Mouse (Mus musculus) spleen, embryonic (tissue): ENCODE measurements around the gene Pla2g2c.

ENCODE experiments used
- CTCF ChIA-PET: fragments of 350-600 bp; sonication (Branson Sonifier 250); formaldehyde crosslinking; loops from one replicate; lab custom pipeline; 2022; lab: Charles Lee

The Pla2g2c gene

DNA sequence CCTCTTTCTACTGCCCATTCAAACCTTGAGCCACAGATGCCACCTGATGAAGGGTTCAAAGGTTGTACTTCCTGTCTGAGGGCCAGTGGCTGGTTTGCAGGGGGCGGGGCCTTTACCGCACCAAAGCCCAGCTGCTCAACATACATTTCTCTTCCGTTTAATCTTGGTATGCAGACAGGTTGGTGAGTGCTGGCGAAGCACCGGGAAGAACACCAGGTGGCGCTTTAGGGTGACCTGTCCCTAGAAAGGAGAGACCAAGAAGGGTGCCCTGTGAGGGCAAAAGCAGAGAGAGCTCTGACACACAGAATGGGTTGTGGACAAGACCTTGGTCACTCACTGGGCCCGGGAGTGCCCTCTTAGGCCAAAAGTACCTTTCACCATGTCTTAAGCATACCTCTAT lies 16.0 kb upstream of the Pla2g2c start:
- CTCF ChIA-PET = no interaction called here

DNA sequence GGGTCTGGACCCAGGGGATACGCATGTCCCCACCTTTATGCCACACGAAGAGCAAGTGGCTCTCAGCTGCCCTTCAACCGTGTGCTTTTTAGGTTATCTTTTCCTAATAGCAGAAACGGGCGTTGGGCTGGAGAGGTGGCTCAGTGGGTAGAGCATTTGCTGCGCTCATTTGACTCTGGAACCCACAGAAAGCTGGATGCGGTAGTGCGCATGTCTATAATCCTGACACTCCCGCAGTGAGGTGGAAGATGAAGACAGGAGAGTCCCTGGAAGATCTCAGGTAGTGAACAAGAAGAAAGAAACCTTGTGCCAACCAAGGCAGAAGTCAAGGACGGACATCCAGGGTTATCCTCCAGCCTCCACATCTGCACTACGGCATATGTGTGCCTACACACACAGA lies 15.3 kb upstream of the Pla2g2c start:
- CTCF ChIA-PET = no interaction called here

DNA sequence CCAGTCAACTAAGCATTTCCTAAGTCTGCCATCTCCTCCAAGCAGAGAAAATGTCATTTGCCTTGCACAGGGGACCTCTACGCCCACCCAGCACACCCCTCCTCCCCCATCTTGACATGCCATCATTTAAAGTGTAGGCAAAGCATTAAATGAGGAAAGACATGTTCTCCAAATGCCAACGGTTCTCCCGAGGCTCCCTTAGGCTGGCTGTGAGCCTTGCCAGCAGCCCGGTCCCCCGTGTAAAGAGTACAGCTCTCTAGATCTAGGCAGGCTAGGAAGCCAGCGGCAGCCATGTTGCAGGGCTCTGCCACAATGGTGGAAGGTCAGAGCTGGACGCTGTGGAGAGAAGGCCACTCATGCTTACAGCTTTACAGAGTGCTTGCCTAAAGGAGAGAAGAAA lies 14.6 kb upstream of the Pla2g2c start:
- CTCF ChIA-PET = no interaction called here

DNA sequence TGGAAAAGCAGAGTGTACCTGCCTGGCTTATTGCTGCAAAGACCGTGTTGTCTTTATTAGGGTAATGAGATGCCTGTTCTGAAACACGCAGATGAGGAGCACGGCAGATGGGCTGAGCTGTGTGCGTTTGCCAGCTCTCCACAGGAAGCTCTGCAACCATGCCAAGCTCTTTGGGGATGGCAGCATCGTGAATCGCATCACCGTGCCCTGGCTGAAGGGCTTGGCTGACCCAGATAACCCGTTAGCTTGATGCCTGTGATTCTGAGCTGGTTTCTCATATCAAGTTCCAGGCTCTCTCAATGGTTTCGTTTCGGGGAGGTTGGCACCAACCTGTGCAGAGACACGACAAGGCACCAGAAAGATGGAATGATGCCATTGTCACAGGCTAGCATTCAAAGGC lies 14.0 kb upstream of the Pla2g2c start:
- CTCF ChIA-PET = no interaction called here

DNA sequence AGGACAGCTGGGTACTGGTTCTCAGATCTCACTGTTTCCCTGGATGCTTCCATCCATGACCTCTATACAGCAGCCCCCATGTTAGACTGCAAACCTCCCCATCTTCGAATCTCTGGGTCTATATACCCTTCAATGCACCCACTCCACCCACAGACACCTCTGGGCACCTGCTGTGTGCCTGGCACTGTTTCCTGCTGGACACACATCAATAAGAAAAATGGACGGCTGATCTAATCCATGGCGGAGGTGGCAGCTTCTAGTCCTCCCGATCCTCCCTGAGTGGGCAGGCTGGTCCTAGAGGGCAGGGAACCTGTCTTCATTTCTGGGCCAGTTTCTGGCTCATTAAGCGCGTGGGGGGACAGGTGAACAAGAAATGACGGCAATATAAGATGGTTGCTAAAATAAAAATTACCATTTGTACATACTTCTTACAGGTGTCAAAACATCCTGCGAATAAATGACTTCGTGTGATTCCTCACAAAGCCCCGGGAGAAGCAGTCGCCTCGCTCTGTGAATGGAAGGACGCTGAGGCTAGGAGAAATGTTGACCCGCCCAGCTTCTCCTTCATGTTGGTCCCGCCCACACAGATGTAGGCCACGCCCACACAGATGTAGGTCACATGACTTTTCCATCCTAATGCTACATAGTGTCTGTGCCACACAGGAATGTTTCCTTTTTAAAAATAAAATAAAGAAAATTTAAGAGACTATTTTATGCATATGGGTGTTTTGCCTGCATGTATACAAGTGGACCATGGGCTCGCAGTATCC lies 13.4 kb upstream of the Pla2g2c start:
- CTCF ChIA-PET = no interaction called here

DNA sequence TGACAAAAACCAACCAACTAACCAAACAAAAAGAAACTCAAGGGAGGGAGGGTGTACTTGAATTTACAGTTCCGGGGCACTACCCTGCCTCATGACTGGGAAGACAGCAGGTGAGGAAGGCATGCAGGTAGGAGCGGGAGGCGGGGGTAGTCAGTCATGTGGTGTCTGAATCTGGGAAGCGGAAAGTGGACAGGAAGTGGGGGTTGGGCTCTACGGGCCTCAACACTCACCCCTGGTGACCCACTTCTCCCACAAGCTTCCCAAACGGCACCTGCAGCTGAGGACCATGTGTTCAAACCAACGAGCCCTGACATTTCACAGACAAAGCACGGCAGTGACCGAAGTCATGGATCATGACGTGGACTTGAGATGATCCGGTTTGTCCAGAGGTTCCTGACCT lies 12.5 kb upstream of the Pla2g2c start:
- CTCF ChIA-PET = no interaction called here

DNA sequence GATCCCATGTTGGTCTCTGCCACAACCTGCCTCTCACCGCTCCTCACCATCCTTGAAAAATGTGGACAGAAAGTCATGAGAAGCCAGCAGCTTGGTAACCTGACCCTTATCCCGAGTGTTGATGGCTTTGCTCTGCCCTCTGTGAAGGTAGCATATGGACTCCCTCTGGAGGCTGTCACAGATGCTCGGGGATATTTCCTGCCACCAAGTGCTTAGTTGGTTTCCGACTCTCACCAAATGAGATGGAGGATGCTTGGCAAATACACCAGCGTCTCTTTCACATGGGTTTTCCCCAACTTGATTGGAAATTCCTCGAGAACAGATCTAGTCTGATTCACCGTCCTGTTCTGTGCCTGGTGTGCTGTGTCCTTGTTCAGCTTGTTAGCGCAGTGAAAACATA lies 12.0 kb upstream of the Pla2g2c start:
- CTCF ChIA-PET = interaction anchor here (0.7 kb wide), 1 partner anchor 193 kb away, joined by 3 read pairs; no protein-coding TSS in a partner anchor

DNA sequence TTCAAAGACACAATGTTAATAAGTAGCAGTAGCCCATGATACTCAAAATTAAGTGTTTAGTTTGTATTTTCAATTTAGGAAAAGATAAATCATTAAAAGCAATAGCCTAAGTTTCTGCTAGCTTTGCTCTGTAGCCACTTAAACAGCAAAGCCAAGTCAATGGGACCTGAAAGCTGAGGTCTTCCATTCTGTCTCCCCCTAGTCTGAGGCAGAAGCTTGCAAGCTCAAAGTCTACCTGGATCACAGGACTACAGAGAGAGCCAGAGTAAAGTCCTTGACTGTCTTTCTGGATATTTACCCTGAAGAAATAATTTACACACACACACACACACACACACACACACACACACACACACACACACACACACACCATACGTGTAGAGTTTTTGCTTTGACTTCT lies 10.4 kb upstream of the Pla2g2c start:
- CTCF ChIA-PET = no interaction called here

DNA sequence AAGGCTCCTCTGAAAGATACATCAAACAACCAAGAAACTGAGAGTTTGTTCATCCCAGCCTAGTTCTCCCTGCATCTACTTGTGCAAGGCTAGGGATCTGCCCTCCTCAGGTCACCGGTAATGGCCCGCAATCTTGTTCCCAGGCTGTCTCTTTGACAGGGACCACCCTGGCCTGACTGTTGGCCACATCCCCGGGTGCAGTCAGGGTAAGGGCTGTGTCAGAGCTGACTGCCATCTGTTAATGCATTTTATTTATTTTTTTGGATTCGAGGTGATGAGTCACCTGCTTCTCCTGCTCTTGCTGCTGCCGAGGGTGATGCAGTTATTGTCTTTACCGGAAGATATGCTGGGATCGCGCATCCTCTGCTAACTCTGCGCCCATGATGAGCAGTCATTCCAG lies 7.9 kb upstream of the Pla2g2c start:
- CTCF ChIA-PET = no interaction called here

DNA sequence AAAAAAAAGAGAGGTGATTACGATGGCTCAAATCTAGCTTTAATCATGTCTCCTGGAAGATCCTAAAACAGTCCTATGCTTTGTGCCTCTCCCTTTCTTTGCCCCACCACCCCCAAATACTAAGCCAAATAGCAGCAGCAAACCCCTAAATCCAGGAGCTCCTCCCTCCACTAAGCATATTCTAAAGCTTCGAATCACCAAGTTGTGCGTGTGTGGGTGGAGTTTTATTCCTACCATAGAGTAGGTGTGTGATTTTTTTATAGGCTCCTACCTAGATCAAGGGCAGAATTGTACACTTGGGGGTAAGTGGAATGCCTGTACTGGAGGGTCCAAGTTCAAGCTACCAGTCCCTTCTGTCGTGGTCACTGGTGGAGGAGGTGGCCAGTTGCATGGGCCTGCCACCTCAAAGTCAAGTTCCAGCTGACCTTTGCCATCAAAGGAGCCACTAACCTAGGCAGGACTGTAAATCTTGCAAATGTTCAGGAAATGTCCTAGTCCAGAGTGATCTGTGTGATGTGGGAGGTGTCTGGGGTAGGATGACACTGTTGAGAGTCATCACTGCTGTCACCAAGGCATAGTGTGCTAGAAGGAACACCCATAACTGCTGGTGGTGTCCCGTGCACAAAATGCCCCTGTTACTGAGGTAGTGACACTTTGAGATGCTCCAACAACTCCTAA lies 5.9 kb upstream of the Pla2g2c start:
- CTCF ChIA-PET = no interaction called here

DNA sequence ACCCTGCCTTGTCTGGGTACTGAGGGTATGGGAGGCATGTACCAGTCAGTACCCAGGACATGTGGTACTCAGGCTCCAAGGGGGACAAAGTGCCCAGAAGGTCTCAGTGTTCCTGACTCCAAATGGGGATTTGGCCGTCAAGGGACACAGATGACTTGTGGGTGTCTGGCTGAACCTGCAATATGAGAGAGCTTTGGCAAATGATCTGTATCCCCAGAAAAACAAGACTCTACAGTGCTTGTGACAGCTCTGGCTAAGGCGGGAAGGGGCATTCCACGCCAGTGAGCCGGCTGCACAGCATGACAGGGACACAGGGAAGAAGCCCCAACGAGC lies 5.4 kb upstream of the Pla2g2c start:
- CTCF ChIA-PET = no interaction called here

DNA sequence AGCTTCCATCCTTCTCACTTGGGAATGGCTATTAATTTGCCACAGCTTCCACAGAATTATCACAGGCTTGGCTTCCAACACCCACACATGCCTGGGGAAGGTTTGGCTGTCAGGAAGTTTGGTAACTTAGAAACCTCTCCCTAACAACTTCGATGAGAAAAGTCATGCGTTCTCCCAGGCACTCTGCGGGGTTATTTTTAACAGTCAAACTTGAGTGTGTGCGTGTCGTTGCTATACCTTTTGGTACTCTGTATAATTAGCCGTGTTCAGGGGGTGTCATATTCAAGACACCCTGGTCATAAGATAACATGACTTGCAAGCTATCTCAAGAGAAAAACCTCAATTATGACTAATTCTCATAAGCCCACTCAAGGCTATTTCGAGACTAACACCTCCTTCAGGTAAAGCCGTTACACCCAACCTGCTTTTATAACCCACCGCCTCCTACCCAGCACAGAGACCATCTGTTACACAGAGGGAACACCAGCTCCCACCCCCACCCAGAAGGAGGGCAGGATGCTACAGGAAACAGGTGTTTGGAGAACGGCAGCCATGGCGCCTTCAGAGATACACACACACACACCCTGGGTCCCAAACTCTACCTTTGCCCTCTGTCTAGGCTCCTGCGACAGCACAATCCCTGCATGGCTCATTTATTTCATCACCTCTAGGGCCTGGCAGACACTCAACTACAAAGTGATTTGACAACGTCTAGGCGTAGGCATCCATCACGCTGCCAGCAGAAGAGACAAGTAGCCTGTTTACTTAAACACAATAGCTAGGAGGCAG lies 905 bp upstream of the Pla2g2c start:
- CTCF ChIA-PET = no interaction called here

DNA sequence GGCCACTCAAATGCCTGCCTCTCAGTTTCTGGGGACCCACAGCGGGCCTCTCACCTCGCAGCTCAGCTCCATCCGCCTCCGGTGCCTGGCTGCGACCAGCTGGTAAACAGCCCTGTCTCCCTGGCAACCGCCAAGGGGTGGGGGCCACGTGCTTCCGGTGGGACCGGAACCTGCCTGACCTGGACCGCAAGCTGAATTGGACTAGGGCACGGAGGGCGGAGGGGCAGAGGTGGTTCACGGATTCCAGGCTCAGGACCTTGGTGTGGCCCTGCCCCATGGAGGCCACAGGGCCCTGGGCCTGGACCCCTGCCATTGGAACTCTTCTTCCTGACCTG lies 502 bp downstream of the Pla2g2c start:
- CTCF ChIA-PET = no interaction called here

DNA sequence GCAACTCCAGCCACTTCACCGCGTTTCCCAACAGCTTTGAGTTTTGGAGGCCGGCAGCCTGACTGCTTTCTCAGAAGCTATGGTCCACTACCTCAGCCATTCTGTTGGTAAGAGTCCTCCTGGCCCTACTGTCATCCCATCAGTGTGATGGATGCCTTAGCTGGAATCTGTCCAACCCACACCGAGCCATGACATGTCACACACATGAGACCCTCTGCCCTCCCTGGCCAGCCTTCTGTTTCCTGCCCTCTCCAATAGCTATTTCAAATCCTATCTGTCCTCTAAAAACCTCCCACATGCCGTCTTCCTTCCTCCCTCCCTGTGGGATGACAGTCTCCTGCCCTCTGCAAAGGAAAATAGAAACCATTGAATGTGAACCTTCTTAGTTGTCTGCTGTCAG lies 1.2 kb downstream of the Pla2g2c start:
- CTCF ChIA-PET = no interaction called here

DNA sequence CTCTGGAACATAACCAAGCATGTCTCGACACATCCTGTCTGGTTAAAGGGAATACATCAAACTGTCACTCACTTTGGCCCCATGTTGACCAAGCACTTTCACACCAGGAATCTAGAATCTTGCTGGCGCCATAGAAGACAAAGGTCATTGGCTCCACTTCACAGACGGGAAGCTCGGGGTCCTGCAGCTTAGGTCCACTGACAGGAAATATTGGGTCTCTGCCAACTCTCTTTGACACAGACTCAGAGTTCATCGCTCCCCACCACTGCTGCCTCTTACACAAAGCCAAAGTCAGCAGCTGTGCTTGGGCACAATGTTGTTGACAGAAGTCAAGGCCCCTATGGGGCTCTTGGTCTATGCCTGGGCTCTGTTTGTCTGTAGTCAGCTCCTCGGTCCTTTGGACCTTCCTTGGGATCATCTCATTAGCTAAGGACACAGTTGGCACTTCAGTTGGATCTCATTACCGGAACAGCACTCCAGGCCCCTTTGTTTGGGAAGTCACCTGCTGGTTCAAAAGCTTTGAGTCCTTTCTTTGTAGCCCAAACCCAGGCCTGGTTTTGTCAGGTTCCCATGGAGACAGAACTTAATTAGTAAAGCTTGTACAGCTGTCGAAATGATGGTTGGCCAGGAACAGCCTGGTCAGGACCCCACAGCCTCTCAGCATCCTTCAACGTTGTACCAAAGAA lies 4.6 kb downstream of the Pla2g2c start:
- CTCF ChIA-PET = no interaction called here

DNA sequence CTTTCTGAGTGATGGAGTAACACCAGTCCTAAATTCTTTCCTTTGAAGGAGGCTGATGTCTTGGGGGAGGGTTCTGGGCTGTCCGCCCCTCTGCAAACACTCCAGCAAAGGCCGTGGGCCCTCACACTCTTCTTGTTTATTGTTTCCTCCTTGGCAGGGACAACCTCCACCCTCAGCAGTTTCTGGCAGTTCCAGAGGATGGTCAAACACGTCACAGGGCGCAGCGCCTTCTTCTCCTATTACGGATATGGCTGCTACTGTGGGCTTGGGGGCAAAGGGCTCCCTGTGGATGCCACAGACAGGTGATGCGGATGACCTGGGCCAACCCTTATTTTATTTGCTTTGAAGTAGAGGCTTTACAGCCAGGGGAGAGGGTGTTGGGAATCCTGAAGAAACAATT lies 9.5 kb downstream of the Pla2g2c start:
- CTCF ChIA-PET = no interaction called here

DNA sequence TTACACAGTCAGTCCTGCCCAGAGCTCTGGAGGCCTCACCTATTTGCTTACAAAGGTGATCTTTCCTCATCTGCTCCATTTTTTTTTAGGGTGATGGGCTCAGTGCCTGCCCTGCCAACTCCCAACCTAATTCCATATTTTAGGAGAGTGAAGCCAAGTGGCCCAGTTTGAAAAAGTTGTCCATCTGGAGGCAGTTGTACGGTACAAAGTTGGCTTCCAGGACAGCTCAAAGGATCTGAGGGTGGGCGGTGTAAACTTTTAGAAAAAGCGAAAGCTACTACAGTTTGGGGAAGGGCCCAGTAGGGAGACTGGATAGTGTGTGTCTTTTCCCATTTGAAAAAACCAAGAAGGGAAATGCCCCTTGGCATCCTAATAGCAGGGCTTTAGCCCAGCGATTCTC lies 10.3 kb downstream of the Pla2g2c start:
- CTCF ChIA-PET = no interaction called here

DNA sequence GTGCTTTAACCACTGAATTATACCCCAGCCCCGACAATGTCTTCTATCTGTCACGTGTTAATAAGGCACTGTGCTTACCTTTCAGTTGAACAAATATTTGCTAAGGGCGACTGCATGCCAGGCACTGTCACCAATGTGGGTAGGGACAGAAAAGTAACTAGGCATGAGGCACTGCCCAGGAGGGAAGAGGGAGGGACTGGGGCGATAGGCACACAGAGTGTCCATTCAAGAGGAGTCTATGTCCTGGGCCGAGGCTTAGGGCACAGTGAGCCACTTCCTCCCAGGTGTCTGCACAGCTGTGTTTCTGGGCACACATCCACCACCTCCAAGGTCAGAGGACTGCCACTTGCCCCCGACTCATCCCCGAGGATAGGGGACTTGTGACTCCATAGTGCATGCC lies 12.4 kb downstream of the Pla2g2c start, which contains the start of gene Ubxn10:
Gene Ubxn10 (minus strand): TSS at position 137 of the 400 bp plus-strand sequence.
- CTCF ChIA-PET = no interaction called here

DNA sequence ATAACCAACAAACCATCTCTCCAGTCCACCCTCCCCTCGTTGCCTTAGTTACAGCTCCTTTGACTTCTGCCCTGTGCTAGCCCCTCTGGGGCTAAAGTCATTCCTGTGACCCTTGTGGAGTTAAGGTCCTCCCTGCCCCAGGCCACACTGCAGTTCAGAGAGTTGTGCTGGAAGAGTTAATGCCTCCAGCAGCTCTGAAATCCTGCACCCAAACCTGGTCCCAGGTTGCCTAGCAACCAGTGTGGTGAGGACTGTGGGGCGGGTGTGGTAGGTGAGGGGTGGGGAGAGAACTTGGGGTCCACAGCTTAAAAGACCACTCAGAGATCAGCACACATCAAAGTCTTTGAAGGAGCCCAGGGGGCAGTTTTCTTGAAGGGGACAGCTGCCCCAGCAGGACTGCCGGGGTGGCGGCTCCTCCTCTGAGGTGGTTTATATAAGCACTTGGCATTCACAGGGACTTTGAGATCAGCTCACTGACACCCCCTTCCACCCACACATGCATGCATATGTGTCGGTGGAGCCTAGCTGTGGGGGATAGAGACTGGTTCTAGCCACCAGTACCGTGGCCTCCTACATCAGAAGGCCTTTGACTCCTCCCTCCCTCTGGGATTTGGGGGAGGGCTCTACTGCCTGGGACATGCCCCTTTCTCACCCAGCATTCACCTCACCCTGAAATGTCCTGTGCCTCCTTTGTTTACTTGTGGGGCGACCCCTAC lies 14.7 kb downstream of the Pla2g2c start:
- CTCF ChIA-PET = no interaction called here

DNA sequence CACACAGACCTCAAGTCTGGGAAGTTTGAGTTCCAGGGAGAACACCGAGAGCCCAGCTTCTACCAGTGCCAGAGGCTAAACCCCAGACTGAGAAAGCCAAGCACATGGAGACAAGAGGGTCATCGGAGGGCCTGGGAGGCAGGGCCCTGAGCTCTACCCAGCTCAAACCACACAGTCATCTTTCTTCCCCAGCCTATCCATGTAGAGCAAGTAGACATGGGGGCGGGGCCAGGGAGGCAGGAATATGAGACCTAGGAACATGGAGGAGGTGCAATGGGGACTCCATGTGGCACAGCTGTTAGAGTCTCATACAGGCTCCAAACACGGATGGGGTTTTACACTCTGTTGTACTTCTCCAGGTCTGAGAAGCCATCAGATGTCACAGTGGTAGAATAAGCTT lies 21.3 kb downstream of the Pla2g2c start:
- CTCF ChIA-PET = no interaction called here

DNA sequence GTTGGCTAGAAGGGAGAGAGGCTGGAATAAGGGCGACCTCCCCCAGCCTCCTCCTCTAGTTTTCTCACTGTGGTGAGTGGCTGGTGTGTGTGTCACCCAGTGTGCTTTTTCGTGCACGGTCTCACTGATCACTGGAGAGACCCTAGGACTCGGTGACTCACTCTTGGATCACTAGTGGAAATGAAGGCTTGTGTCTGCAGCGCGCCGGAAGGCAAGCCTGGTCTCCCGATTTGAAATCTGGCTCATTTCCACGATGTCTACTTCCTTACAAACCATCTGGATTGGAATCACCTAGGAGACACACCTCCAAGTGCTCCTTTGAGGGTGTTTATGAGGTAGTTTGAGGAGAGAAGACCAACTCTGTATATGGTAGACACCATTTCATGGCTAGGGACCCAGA lies 22.3 kb downstream of the Pla2g2c start:
- CTCF ChIA-PET = no interaction called here

DNA sequence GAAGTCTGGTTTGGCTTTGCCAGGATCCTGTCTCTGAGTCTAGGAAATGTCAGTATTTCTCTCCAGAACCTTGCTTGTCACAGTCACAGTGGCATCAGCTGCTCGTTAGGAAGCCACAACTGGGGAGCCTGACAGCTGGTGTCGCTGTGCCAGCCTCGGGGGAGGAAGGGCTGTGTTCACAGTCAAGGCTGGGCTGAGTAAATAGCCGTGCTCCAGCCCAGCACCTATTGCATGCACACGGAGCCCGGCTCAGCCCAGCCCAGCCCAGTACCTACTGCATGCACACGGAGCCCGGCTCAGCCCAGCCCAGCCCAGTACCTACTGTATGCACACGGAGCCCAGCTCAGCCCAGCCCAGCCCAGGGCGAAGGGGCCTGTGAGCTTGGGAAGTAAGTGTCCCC lies 23.3 kb downstream of the Pla2g2c start:
- CTCF ChIA-PET = interaction anchor here (0.7 kb wide), 1 partner anchor 1793 kb away, joined by 3 read pairs; no protein-coding TSS in a partner anchor
